Mouse (Mus musculus): ENCODE data around the gene Ppid. TPM values are rescaled to one million over a fixed set of nuclear protein-coding genes. Genes with fewer than 3 reads are reported as not detected.
"Not testable (repeated sequence)": the region's sequence is repeated elsewhere in the genome, so short reads cannot be mapped to it uniquely, and the experiment has no call there.

Gene Ppid
- polyA plus RNA-seq, 1 experiment from 2014 or later, result 138 TPM

DNA sequence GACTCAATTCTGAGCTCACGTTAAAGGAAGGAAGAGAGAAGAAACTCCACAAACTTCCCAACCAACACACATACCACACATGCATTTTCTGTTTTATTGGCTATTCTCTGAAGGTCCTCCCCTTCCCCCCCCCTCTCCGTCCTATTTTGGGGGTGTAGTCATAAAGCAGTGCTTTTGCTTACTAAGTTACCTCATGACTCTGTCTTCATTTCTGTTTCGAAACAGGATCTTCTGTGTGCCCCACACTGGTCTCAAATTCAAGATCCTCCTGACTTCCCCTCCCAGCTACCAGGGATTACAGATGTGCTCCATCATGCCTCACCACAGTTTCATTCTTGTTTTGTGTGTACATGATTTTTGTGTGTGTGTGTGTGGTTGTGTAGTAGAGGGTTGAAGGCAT is 18.7 kb upstream of the Ppid start:
- CTCF ChIA-PET, result interaction anchor here (1.0 to 1.5 kb wide), 3 partner anchors 13 to 352 kb away, joined by 3 read pairs; no protein-coding TSS in a partner anchor
- no peak for TF ChIP-seq CTCF (IDR thresholded peaks at IDR 0.05)
- H3K27me3 ChIP-seq, result no peaks in the 10 kb centered on the region
- ATAC-seq, result no peak
- in situ Hi-C loops (cut with MboI; ENCODE audit: low pct_unique_long_range_greater_than_20kb), result no loop called here
- no peak for DNase-seq (ENCODE audit: low read depth, low spot score)
- POLR2A ChIA-PET, result no interaction called here

DNA sequence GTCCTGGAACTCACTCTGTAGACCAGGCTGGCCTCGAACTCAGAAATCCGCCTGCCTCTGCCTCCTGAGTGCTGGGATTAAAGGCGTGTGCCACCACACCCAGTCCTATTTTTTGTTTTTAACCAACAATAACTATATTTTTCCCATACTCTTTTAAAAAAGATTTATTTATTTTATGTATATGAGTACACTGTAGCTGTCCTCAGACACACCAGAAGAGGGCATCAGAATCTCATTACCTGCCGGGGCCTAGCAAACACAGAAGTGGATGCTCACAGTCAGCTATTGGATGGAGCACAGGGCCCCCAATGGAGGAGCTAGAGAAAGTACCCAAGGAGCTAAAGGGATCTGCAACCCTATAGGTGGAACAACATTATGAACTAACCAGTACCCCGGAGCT is 17.8 kb upstream of the Ppid start:
- POLR2A ChIA-PET; in situ Hi-C loops (cut with MboI; ENCODE audit: low pct_unique_long_range_greater_than_20kb); H3K27me3 ChIP-seq; DNase-seq (ENCODE audit: low read depth, low spot score); ATAC-seq: not testable (repeated sequence)
- CTCF ChIA-PET, result interaction anchor here (1.0 to 5.0 kb wide), 4 partner anchors 13 to 353 kb away, joined by 3 to 17 read pairs (median 3); no protein-coding TSS in a partner anchor

DNA sequence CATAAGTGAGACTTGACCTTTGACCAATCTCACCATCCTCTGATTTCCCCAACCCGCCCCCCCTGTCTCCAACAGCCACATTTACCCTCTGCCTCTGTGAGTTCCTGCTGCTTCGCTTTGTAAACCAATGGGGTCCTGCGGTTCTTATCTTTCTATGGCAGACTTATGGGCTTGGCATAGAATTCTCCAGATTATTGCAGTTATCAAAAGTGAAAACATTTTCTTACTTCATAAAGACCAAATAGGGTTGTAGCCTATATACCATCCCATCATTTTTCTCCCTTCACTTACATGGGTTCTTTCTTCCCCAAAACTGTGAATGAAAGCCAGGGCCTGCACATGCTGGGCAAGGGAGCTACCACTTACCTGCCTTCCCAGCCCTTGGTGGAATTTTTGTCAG is 16.8 kb upstream of the Ppid start:
- TF ChIP-seq CTCF (IDR thresholded peaks at IDR 0.05), result no peak
- ChIA-PET POLR2A (no interaction called here), CTCF (interaction anchor here (1.2 to 5.0 kb wide), 2 partner anchors 12 to 42 kb away, joined by 3 to 17 read pairs; no protein-coding TSS in a partner anchor)
- no peak for DNase-seq (ENCODE audit: low read depth, low spot score)
- no peak for ATAC-seq
- no peaks in the 10 kb centered on the region for H3K27me3 ChIP-seq
- in situ Hi-C loops (cut with MboI; ENCODE audit: low pct_unique_long_range_greater_than_20kb), result no loop called here

DNA sequence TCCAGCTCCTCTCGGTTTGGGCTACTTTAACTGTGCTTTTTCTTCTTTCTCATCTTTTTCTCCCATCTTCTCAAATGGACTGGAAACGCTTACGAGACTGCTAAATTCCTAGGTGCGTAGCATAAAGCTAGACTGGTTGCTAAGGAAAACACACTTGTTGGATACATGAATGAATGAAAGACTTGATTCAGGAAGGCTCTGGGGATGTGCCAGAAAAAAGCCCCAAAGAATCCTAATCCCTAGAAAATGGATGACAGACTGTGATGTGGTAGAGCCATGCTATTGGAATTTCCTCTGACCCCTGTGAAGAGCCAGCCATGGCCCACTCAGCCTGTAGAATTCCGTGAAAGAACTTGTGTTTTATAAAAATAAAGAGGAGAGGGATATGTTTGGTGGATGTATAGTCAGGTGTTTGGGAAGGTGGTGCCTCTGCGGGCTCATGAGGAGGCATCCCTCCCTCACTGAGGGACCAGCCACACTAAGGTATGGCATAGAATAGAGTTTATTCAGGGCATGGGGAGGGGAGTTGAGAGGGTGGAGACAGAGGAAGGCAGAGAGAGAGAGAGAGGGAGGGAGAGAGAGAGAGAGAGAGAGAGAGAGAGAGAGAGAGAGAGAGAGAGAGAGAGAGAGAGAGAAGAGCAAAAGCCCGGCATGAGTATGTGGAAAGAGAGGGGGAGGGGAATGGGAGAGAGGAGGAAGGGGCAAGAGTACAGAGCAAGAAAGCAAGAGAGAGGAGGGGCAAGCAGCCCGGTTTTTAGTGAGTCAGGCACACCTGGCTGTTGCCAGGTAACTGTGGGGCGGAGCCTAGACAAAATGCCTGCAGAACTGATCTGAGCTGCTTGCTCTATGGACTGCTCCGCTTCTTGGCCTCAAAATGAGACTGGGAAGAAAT is 15.3 kb upstream of the Ppid start:
- in situ Hi-C loops (cut with MboI; ENCODE audit: low pct_unique_long_range_greater_than_20kb), result no loop called here
- no peak for TF ChIP-seq CTCF (IDR thresholded peaks at IDR 0.05)
- DNase-seq (ENCODE audit: low read depth, low spot score), result no peak
- no peak for ATAC-seq
- ChIA-PET CTCF (interaction anchor here (1.0 to 5.0 kb wide), 3 partner anchors 11 to 353 kb away, joined by 3 to 17 read pairs (median 3); no protein-coding TSS in a partner anchor), POLR2A (no interaction called here)
- no peaks in the 10 kb centered on the region for H3K27me3 ChIP-seq

DNA sequence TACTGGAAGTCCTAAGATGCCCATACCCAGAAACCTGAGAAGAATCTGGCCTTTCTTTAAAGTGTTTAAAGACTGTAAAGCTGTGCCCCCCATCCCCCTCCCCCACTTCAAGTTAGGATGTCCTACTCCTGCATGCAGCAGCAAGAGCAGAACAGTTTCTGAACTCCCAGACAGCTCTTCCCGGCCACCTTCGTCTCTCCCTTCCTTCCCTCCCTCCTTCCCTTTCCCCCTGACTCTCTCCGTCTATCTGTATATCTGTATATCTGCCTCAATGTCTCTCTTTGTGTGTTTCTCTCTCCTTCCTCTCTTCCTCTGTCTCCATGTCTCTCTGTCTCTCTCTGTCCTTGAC is 14.7 kb upstream of the Ppid start:
- in situ Hi-C loops (cut with MboI; ENCODE audit: low pct_unique_long_range_greater_than_20kb), result no loop called here
- no peaks in the 10 kb centered on the region for H3K27me3 ChIP-seq
- TF ChIP-seq CTCF (IDR thresholded peaks at IDR 0.05), result no peak
- CTCF ChIA-PET, result interaction anchor here (1.0 to 5.0 kb wide), 4 partner anchors 10 to 353 kb away, joined by 3 to 17 read pairs (median 3); no protein-coding TSS in a partner anchor
- no peak for DNase-seq (ENCODE audit: low read depth, low spot score)
- POLR2A ChIA-PET, result no interaction called here
- no peak for ATAC-seq

DNA sequence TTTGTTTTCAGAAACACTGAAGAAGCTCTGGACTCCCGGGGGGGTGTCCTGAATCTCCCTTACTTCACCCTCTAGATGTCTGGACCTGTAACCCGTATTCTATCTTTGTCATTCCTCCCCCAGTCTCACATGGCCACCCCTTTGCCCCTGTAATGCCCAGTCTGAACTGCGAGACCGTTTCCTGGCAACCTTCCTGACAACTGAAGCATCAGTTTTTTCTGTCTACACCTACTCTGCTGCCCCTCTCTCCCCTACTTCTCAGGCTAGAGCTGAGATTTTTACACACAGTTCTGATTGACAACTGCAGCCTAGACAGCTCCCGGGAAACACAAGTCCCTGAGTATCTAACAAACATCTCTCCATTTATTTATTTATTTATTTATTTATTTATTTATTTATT is 14.3 kb upstream of the Ppid start:
- CTCF ChIA-PET, result interaction anchor here (0.9 to 5.0 kb wide), 5 partner anchors 10 to 354 kb away, joined by 3 to 17 read pairs (median 3); no protein-coding TSS in a partner anchor
- ATAC-seq (no peak), DNase-seq (ENCODE audit: low read depth, low spot score) (no peak)
- in situ Hi-C loops (cut with MboI; ENCODE audit: low pct_unique_long_range_greater_than_20kb), result no loop called here
- H3K27me3 ChIP-seq, result no peaks in the 10 kb centered on the region
- POLR2A ChIA-PET, result no interaction called here
- TF ChIP-seq CTCF (IDR thresholded peaks at IDR 0.05), result no peak

DNA sequence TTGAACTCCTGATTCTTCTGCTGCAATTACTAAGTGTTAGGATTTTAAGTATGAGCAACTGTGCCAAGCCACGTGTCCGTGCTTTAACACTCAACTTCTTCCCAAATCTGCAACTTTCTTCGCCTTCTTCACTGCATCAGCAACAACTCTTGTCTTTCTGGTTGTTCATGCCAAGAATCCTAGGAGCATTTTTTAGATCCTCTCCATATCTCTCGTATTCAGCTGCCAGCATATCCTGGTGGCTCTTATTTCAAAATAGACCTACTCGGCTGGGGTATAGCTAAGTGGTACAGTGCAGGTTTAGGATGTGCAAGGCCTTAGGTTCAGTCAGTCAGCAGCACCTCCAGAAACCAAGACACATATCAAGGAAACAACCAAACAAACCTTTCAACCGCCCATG is 13.5 kb upstream of the Ppid start:
- in situ Hi-C loops (cut with MboI; ENCODE audit: low pct_unique_long_range_greater_than_20kb), result no loop called here
- POLR2A ChIA-PET, result interaction anchor here (0.5 kb wide), 1 partner anchor 38 kb away, joined by 3 read pairs; no protein-coding TSS in a partner anchor
- ATAC-seq, result no peak
- no peak for TF ChIP-seq CTCF (IDR thresholded peaks at IDR 0.05)
- H3K27me3 ChIP-seq, result no peaks in the 10 kb centered on the region
- DNase-seq (ENCODE audit: low read depth, low spot score), result no peak
- CTCF ChIA-PET, result interaction anchor here (0.9 to 5.0 kb wide), 4 partner anchors 9 to 355 kb away, joined by 3 to 17 read pairs (median 3); no protein-coding TSS in a partner anchor

DNA sequence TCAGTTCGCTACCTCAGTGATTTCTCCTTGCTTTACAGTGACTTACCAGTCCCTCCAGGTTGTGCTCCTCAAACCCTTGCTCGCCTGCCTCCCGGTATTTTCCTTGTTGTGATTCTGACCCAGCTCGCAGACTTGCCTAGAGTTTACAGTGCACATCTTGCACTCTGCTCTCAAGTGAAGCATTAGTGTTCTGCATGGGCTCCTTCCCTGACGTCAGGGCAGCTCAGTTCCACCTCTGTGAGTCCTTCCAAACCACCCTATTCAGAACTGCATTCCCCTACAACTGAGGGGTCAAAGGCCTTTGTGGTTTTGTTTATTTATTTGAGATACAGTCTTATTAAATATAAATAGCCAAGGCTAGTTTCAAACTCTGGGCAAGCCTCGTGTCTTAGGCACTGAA is 13.0 kb upstream of the Ppid start:
- DNase-seq (ENCODE audit: low read depth, low spot score) (no peak), ATAC-seq (no peak)
- H3K27me3 ChIP-seq, result no peaks in the 10 kb centered on the region
- POLR2A ChIA-PET, result interaction anchor here (0.5 kb wide), 1 partner anchor 38 kb away, joined by 3 read pairs; no protein-coding TSS in a partner anchor
- CTCF ChIA-PET, result interaction anchor here (1.7 to 5.0 kb wide), 2 partner anchors 8 to 16 kb away, joined by 3 to 17 read pairs; no protein-coding TSS in a partner anchor
- in situ Hi-C loops (cut with MboI; ENCODE audit: low pct_unique_long_range_greater_than_20kb), result no loop called here
- no peak for TF ChIP-seq CTCF (IDR thresholded peaks at IDR 0.05)

DNA sequence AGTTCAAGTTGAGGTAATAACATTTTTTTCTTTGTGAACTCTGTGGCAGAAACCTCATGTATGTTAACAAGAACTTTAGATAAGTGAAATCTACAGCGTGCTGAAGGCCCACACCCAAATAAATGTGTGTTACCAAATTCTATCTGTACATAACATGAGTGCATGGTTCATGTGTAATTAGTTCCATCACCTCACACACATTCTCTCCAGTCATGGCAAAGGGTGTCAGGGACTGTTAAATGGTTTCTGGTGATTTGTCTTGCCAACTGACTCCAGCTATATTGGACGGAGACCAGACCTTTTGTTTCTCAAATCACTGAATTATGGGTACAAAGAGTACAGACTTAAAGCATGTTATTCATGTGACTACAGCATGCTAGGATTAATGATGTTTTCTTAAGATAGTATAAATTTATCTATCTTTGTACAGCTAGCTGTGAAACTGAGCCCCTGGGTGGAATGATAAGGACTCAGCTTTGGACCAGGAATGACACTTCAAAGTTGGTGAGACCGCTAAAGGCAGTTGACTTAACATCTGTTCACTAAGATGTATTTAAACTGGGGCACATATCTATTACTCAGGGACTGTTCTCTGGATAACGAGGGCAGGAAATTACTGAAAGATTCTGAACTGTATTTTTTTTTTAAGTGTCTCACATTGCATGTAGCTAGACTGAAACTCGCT is 11.1 kb upstream of the Ppid start:
- DNase-seq (ENCODE audit: low read depth, low spot score), result no peak
- in situ Hi-C loops (cut with MboI; ENCODE audit: low pct_unique_long_range_greater_than_20kb), result loop anchor here (10.0 kb wide), 2 partner anchors 85 to 355 kb away; no protein-coding TSS in a partner anchor
- ChIA-PET CTCF (interaction anchor here (0.9 to 3.5 kb wide), 4 partner anchors 10 to 377 kb away, joined by 3 to 20 read pairs (median 9); no protein-coding TSS in a partner anchor), POLR2A (no interaction called here)
- TF ChIP-seq CTCF (IDR thresholded peaks at IDR 0.05), result no peak
- no peak for ATAC-seq
- H3K27me3 ChIP-seq, result peaks cover 5% of the 10 kb centered on the region

DNA sequence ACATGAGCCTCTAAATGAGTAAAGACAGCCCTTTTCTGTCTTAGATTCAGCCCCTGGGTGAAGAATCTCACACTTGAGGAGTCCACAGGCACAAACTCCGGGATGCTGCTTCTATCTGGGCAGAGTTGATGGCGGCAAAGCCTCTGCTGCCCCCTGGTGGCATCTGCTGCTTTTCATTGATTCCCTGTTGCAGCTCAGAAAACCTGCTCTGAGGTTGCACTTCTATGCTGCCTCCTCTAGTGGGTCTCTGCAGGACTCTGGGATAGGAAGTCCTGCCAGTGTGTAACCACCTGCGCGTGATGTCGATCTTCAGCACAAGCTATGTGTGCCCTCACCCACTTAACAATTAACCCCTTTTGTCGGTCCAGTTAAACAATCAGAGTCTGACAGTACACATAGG is 4.3 kb upstream of the Ppid start:
- ChIA-PET CTCF (interaction anchor here (0.7 to 4.8 kb wide), 28 partner anchors 9 to 495 kb away, joined by 3 to 32 read pairs (median 4); no protein-coding TSS in a partner anchor), POLR2A (interaction anchor here (1.1 kb wide), 1 partner anchor 300 kb away, joined by 3 read pairs; the partner anchor contains the start of gene Rapgef2)
- peaks cover 5% of the 10 kb centered on the region for H3K27me3 ChIP-seq
- TF ChIP-seq CTCF (IDR thresholded peaks at IDR 0.05), result peak; percentile 99
- ATAC-seq (peak; percentile 93), DNase-seq (ENCODE audit: low read depth, low spot score) (peak; percentile 81)
- in situ Hi-C loops (cut with MboI; ENCODE audit: low pct_unique_long_range_greater_than_20kb), result loop anchor here (10.0 kb wide), 2 partner anchors 92 to 362 kb away; no protein-coding TSS in a partner anchor
